Mouse (Mus musculus) macrophage (primary cell): ENCODE measurements around the gene Glis3. TPM values are rescaled to one million over a fixed set of nuclear protein-coding genes. Genes with fewer than 3 reads are reported as not detected.

Experiments used
- H3K27ac ChIP-seq: fragments of 350-480 bp; formaldehyde crosslinking; 2 replicates; pipeline ENCODE4 v1.9.0; 2021
- H3K36me3 ChIP-seq: fragments of 350-480 bp; formaldehyde crosslinking; 2 replicates; pipeline ENCODE4 v1.9.0; 2021; ENCODE audit errors: inconsistent target
- H3K4me3 ChIP-seq: fragments of 350-480 bp; formaldehyde crosslinking; 2 replicates; pipeline ENCODE4 v1.9.0; 2021; ENCODE audit errors: inconsistent target
- H3K79me2 ChIP-seq: fragments of 350-480 bp; formaldehyde crosslinking; 2 replicates; pipeline ENCODE4 v1.9.0; 2021; ENCODE audit errors: inconsistent target
- WGBS: methylation state at CpG from one replicate; pipeline ENCODE4 v1.1.7; 2026; ENCODE audit warnings: inconsistent platforms; ENCODE audit not compliant: missing documents; 5-methylcytosine and 5-hydroxymethylcytosine counted together
- polyA plus RNA-seq: library from polyadenylated mRNA; stranded (reverse); fragments of 250-400 nt; gene quantifications from 3 replicates; pipeline ENCODE4 v1.2.4, GENCODE M21; 2018; ENCODE audit warnings: inconsistent platforms

Glis3 gene
- polyA plus RNA-seq, 1 experiment from 2014 or later, result 2.5 TPM

DNA sequence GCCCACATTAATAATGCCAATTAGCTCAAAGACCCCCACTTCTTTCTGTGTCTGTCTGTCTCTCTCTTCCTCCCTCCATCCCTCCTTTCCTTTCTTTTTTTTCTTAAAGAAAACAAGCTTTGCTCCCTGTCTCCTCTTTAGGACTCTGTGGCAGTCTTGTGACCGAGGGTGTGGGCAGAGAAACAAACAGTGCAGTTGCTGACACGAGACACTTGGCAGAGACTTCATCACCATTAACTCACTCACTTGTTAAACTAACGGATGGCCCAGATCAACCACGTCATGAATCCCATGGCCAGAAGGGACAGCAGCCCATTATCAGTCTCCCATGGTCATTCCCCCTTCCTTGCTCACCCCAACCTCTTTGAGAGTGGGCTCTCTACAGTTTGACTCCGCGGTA is 276.9 kb downstream of the Glis3 start:
- Histone ChIP-seq H3K27ac (no peak overlapping the region), H3K4me3 (no peak overlapping the region), H3K36me3 (no peaks in the 10 kb centered on the region), H3K79me2 (no peaks in the 10 kb centered on the region)
- 91% methylated on average over 6 of the region's 6 CpGs for WGBS

DNA sequence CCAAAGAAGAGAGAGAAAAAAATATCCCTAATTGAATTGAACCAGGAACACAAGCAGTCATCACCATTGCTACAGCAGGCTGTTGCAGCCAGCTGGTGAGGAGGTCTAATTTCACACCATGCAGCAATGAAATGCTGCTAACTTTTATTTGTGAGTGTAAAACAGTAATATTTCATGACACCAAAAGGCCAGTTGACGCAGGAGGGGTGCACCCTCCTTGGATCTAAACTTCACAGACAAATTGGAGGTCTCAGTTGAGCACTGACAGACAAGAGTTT is 284.4 kb downstream of the Glis3 start:
- WGBS, result 100% methylated on average over 1 of the region's 1 CpGs
- H3K4me3 ChIP-seq, result no peak overlapping the region
- no peak overlapping the region for H3K27ac ChIP-seq
- H3K79me2 ChIP-seq, result no peaks in the 10 kb centered on the region
- no peaks in the 10 kb centered on the region for H3K36me3 ChIP-seq

GRCm38 (mm10) chr19:28394826-28395583 is 284.9 kb downstream of the Glis3 start:
- H3K36me3 ChIP-seq, result no peaks in the 10 kb centered on the region
- H3K27ac ChIP-seq, result no peak overlapping the region
- 93% methylated on average over 12 of the region's 12 CpGs for WGBS
- H3K4me3 ChIP-seq, result no peak overlapping the region
- H3K79me2 ChIP-seq, result no peaks in the 10 kb centered on the region

GRCm38 (mm10) chr19:28393766-28394165 is 286.1 kb downstream of the Glis3 start:
- 85% methylated on average over 7 of the region's 7 CpGs for WGBS
- Histone ChIP-seq H3K79me2 (no peaks in the 10 kb centered on the region), H3K36me3 (no peaks in the 10 kb centered on the region), H3K4me3 (no peak overlapping the region), H3K27ac (no peak overlapping the region)

DNA sequence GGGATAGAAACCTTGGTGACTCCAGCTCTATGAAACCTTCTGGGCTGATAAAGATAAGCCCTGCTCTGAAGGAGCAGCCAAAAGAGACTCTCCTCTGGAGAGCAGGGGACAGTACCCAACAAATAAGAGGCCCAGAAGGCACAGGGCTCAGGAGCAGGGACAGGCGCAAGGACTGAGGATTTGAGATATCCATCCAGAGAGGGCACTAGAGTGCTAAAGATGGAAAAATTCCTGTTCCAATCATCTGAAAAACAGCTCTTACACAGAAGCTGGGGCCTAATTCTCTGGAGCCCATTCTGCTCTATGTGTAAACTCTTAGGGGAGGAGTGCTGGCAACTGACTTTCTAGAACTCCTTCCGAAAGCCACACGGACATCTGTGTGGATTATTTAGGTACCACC is 287.0 kb downstream of the Glis3 start:
- Histone ChIP-seq H3K27ac (no peak overlapping the region), H3K4me3 (no peak overlapping the region), H3K36me3 (no peaks in the 10 kb centered on the region), H3K79me2 (no peaks in the 10 kb centered on the region)
- 86% methylated on average over 3 of the region's 3 CpGs for WGBS

GRCm38 (mm10) chr19:28390920-28391319 is 289.0 kb downstream of the Glis3 start:
- no peaks in the 10 kb centered on the region for H3K79me2 ChIP-seq
- WGBS, result 80% methylated on average over 4 of the region's 4 CpGs
- H3K27ac ChIP-seq, result no peak overlapping the region
- no peak overlapping the region for H3K4me3 ChIP-seq
- no peaks in the 10 kb centered on the region for H3K36me3 ChIP-seq

- H3K79me2 ChIP-seq, result no peaks in the 10 kb centered on the region
- no peak overlapping the region for H3K27ac ChIP-seq
- no peaks in the 10 kb centered on the region for H3K36me3 ChIP-seq
- 56% methylated on average over 5 of the region's 5 CpGs for WGBS
- no peak overlapping the region for H3K4me3 ChIP-seq
Observed at GRCm38 (mm10) chr19:28389146-28389545, 290.7 kb downstream of the Glis3 start.

- Histone ChIP-seq H3K79me2 (no peaks in the 10 kb centered on the region), H3K4me3 (no peak overlapping the region), H3K36me3 (no peaks in the 10 kb centered on the region), H3K27ac (no peak overlapping the region)
- 92% methylated on average over 5 of the region's 5 CpGs for WGBS
Observed at GRCm38 (mm10) chr19:28383425-28383824, 296.5 kb downstream of the Glis3 start.

- no peak overlapping the region for H3K27ac ChIP-seq
- no peaks in the 10 kb centered on the region for H3K79me2 ChIP-seq
- no peaks in the 10 kb centered on the region for H3K36me3 ChIP-seq
- H3K4me3 ChIP-seq, result no peak overlapping the region
- 82% methylated on average over 10 of the region's 10 CpGs for WGBS
Observed at GRCm38 (mm10) chr19:28382168-28382911, 297.5 kb downstream of the Glis3 start.

- no peaks in the 10 kb centered on the region for H3K36me3 ChIP-seq
- 94% methylated on average over 8 of the region's 9 CpGs for WGBS
- H3K27ac ChIP-seq, result no peak overlapping the region
- H3K4me3 ChIP-seq, result no peak overlapping the region
- H3K79me2 ChIP-seq, result no peaks in the 10 kb centered on the region
Observed at GRCm38 (mm10) chr19:28381441-28381840, 298.4 kb downstream of the Glis3 start.

DNA sequence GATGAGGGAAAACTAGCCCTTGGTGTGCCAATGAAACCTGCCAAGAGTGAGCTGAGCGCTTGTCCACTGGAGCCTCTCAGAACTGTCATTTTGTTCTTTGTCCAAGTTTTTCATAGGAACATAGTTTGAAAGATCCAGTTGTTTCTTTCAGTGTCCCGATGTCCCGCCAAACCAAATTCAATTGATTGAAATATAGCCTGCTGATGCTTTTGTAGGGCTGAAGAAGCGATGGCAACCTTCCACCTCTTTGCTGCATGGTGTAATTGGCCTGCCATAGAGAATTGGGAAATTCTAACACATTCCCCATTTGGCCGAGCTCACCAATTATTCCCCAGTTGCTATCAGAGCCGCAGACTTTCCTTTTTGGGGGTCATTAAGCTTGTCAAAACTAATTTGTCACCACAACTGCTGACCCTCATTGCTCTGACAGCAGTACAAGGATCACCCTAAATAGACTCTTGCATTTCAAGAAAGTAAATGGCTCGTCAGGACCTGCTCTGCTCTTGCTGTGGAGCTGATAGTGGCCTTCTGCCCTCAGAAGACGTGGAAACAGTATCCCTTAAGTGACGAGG is 299.1 kb downstream of the Glis3 start:
- H3K36me3 ChIP-seq, result no peaks in the 10 kb centered on the region
- H3K79me2 ChIP-seq, result no peaks in the 10 kb centered on the region
- H3K4me3 ChIP-seq, result no peak overlapping the region
- WGBS, result 95% methylated on average over 9 of the region's 9 CpGs
- no peak overlapping the region for H3K27ac ChIP-seq

- H3K36me3 ChIP-seq, result no peaks in the 10 kb centered on the region
- 81% methylated on average over 5 of the region's 5 CpGs for WGBS
- H3K4me3 ChIP-seq, result no peak overlapping the region
- no peak overlapping the region for H3K27ac ChIP-seq
- no peaks in the 10 kb centered on the region for H3K79me2 ChIP-seq
Observed at GRCm38 (mm10) chr19:28377788-28378295, 302.0 kb downstream of the Glis3 start.

GRCm38 (mm10) chr19:28376401-28376800 is 303.5 kb downstream of the Glis3 start:
- H3K36me3 ChIP-seq, result no peaks in the 10 kb centered on the region
- no peak overlapping the region for H3K4me3 ChIP-seq
- no peak overlapping the region for H3K27ac ChIP-seq
- WGBS, result 100% methylated on average over 1 of the region's 1 CpGs
- H3K79me2 ChIP-seq, result no peaks in the 10 kb centered on the region

GRCm38 (mm10) chr19:28375746-28376145 is 304.1 kb downstream of the Glis3 start:
- no peak overlapping the region for H3K27ac ChIP-seq
- H3K4me3 ChIP-seq, result no peak overlapping the region
- 88% methylated on average over 2 of the region's 2 CpGs for WGBS
- no peaks in the 10 kb centered on the region for H3K36me3 ChIP-seq
- H3K79me2 ChIP-seq, result no peaks in the 10 kb centered on the region

- WGBS, result 93% methylated on average over 2 of the region's 2 CpGs
- no peak overlapping the region for H3K27ac ChIP-seq
Observed at GRCm38 (mm10) chr19:28374524-28374923, 305.4 kb downstream of the Glis3 start.

More at GRCm38 (mm10) chr19:28374524-28374923, 305.4 kb downstream of the Glis3 start:
- no peaks in the 10 kb centered on the region for H3K79me2 ChIP-seq
- H3K4me3 ChIP-seq, result no peak overlapping the region
- H3K36me3 ChIP-seq, result no peaks in the 10 kb centered on the region
